Mouse (Mus musculus): ENCODE results near the gene Nectin2.

DNA sequence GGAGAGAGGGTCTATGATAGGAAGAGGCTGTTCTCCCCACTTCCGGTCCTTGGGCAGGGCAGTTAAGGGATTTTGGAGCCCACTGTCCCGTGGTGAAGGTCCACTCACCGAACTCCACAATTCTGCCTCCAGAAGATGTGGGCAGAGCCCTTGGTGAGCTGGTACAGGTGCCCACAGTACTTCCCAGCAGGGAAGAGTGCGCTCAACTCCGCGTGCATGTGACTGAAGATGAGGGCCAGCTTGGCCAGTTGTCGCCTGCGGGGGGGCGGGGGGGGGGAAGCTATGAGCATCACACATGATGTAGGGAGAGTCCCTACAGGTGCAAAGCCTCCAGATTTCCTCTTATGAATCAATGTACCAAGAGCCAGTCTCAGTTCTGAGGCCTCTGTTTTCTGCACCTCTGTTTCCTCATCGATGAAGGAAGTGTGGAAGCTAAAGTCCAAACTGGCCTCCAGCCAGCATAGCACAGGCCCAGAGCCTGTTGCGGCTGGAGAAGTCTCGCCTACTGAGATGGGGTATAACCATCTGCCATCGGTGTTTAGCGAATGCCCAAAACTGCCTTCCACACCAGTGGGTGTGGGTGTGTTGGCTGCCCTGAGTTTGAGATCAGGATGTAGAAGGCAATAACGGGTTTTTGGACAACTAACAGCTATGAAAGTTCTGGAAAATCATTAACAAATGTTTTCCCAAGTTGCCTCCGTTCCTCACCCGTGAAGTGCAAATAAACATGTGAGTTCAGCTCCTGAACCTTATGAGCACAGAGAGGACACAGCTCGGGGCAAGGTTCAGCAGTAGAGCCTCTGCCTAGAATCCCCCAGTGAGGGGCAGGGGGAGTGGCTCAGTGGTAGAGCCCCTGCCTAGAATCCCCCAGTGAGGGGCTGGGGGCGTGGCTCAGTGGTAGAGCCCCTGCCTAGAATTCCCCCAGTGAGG is 42.7 kb upstream of the Nectin2 start:
- TF ChIP-seq GATA1 (IDR thresholded peaks at IDR 0.05; ENCODE audit: borderline replicate concordance, low read length) (no peak), FLI1 (IDR thresholded peaks at IDR 0.05; ENCODE audit: low read length) (no peak)
